In the genomic region with DNA sequence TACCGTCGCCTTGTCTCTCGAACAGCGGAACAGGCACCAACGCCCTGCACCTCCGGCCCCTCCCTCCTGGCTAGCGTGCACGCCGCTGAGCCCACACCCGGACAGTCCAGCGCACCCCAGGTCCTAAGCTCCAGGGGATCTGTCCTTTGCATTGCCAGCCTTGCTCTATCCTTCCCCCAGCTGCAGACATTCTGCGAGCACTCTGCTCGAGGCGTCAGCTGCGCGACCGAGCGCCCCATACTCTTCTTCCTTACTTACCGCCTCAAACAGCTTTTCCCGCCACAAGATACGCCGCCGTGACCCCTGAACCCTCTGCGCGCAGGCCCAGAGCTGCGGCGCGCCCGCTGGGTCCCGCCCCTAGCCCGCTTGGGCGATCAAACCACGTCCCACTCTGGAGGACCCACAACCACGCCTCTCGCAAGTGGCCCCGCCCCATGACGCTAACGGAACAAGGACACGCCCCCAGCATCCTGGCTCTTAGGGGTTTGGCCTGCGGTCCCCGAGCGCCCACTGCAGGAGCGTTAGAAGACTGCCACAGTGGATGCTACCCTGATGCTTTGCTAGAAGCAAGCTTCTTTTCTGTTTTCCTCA, we compare ENCODE assay signal across 8 mouse cellular contexts. TPM values are rescaled to one million over a fixed set of nuclear protein-coding genes. Genes with fewer than 3 reads are reported as not detected.
DNase-seq lines count a peak whose midpoint lies in the region; ATAC-seq and TF ChIP-seq lines count a peak whose summit lies in the region.

A gene (minus strand): TSS at position 353 of the 591 bp plus-strand sequence.

- H3K4me2 ChIP-seq in forebrain, embryonic 13.5 days, result peak within 1 kb of the TSS; percentile 93
- H3K4me2 ChIP-seq in liver, postnatal 0 days (ENCODE audit: low read depth, low read length), result peak within 1 kb of the TSS; percentile 97
- H3K4me2 ChIP-seq in neural tube, embryonic 14.5 days (ENCODE audit: low read depth, low read length), result peak within 1 kb of the TSS; percentile 86

- peak; percentile 100 for DNase-seq in heart, postnatal 10 days
- peak; percentile 99 for DNase-seq in large intestine, adult 2 months (ENCODE audit: low read depth, low spot score)
- DNase-seq in liver, postnatal 0 days, result peak; percentile 100
- peak; percentile 100 for DNase-seq in testis, postnatal 10 days (ENCODE audit: low spot score)

- no peak for TF ChIP-seq EP300 in ES-Bruce4 (IDR thresholded peaks at IDR 0.05; ENCODE audit: insufficient read depth, low read depth, low read length)
- peak; percentile 27 for TF ChIP-seq EP300 in liver, postnatal 0 days (IDR thresholded peaks at IDR 0.05; ENCODE audit: low read depth)

- H3K9ac ChIP-seq in ES-Bruce4 (ENCODE audit: low read depth, poor library complexity, severe bottlenecking), result peak within 1 kb of the TSS; percentile 42
- peak within 1 kb of the TSS; percentile 74 for H3K9ac ChIP-seq in forebrain, embryonic 13.5 days
- H3K9ac ChIP-seq in liver, postnatal 0 days (replicated peaks), result peak within 1 kb of the TSS; percentile 65
- peak within 1 kb of the TSS; percentile 41 for H3K9ac ChIP-seq in neural tube, embryonic 14.5 days (replicated peaks; ENCODE audit: low read depth, low read length)

- peaks cover 5% of the 10 kb centered on the region for H3K4me1 ChIP-seq in ES-Bruce4 (ENCODE audit: control insufficient read depth, insufficient read depth, low read length)
- H3K4me1 ChIP-seq in forebrain, embryonic 13.5 days, result peaks cover 25% of the 10 kb centered on the region
- H3K4me1 ChIP-seq in liver, postnatal 0 days (ENCODE audit: insufficient read depth), result peaks cover 16% of the 10 kb centered on the region
- H3K4me1 ChIP-seq in neural tube, embryonic 14.5 days (ENCODE audit: control insufficient read depth, insufficient read depth, low read length), result peaks cover 16% of the 10 kb centered on the region

- peak; percentile 64 for TF ChIP-seq POLR2A in ES-Bruce4 (IDR thresholded peaks at IDR 0.05; ENCODE audit: insufficient read depth, low read length)

- no peaks in the 10 kb centered on the region for H3K27me3 ChIP-seq in ES-Bruce4 (ENCODE audit: control insufficient read depth, insufficient read depth, low read length, poor library complexity, severe bottlenecking)
- no peaks in the 10 kb centered on the region for H3K27me3 ChIP-seq in forebrain, embryonic 13.5 days
- H3K27me3 ChIP-seq in liver, postnatal 0 days (ENCODE audit: insufficient read depth, low read length), result no peaks in the 10 kb centered on the region
- no peaks in the 10 kb centered on the region for H3K27me3 ChIP-seq in neural tube, embryonic 14.5 days (ENCODE audit: control insufficient read depth, insufficient read depth, low read length)

- H3K36me3 ChIP-seq in ES-Bruce4 (ENCODE audit: control insufficient read depth, insufficient read depth, low read length, poor library complexity, severe bottlenecking), result peaks cover 12% of the 10 kb centered on the region
- peaks cover 36% of the 10 kb centered on the region for H3K36me3 ChIP-seq in forebrain, embryonic 13.5 days (ENCODE audit: poor library complexity, severe bottlenecking)
- peaks cover 32% of the 10 kb centered on the region for H3K36me3 ChIP-seq in liver, postnatal 0 days (replicated peaks; ENCODE audit: insufficient read depth, low read length)
- H3K36me3 ChIP-seq in neural tube, embryonic 14.5 days (ENCODE audit: control insufficient read depth, insufficient read depth, low read length), result peaks cover 11% of the 10 kb centered on the region; the same call in 1 of the 2 replicates

- intact Hi-C loops in heart, postnatal 10 days (cut with DNase I), result loop anchor here (1.0 to 5.0 kb wide), 3 partner anchors 27 to 301 kb away; a partner anchor contains a TSS

- H3K4me3 ChIP-seq in ES-Bruce4 (ENCODE audit: low read depth, low read length), result peak within 1 kb of the TSS; percentile 76
- H3K4me3 ChIP-seq in forebrain, embryonic 13.5 days, result peak within 1 kb of the TSS; percentile 67
- peak within 1 kb of the TSS; percentile 62 for H3K4me3 ChIP-seq in liver, postnatal 0 days (ENCODE audit: low read depth, low read length)
- H3K4me3 ChIP-seq in neural tube, embryonic 14.5 days (ENCODE audit: low read depth, low read length), result peak within 1 kb of the TSS; percentile 49

- H3K9me3 ChIP-seq in ES-Bruce4 (replicated peaks; ENCODE audit: control insufficient read depth, insufficient read depth, low read length, poor library complexity, severe bottlenecking), result no peaks in the 10 kb centered on the region
- no peaks in the 10 kb centered on the region for H3K9me3 ChIP-seq in forebrain, embryonic 13.5 days (replicated peaks)
- no peaks in the 10 kb centered on the region for H3K9me3 ChIP-seq in liver, postnatal 0 days (ENCODE audit: low read length)
- no peaks in the 10 kb centered on the region for H3K9me3 ChIP-seq in neural tube, embryonic 14.5 days (ENCODE audit: control insufficient read depth, low read length)

- peak; percentile 77 for TF ChIP-seq CTCF in ES-Bruce4 (IDR thresholded peaks at IDR 0.05; ENCODE audit: low read depth, low read length)
- peak; percentile 99 for TF ChIP-seq CTCF in liver, postnatal 0 days (IDR thresholded peaks at IDR 0.05; ENCODE audit: low read depth)

- WGBS in forebrain, embryonic 13.5 days, result under 1% methylated on average over 43 of the region's 43 CpGs
- WGBS in large intestine, adult 2 months, result under 1% methylated on average over 43 of the region's 43 CpGs
- under 1% methylated on average over 40 of the region's 43 CpGs for WGBS in liver, postnatal 0 days (ENCODE audit: insufficient replicate concordance)
- WGBS in neural tube, embryonic 14.5 days, result under 1% methylated on average over 43 of the region's 43 CpGs

- H3K27ac ChIP-seq in ES-Bruce4 (ENCODE audit: insufficient read depth, low read length), result peak within 1 kb of the TSS; percentile 23; the same call in 1 of the 2 replicates
- peak within 1 kb of the TSS; percentile 76 for H3K27ac ChIP-seq in forebrain, embryonic 13.5 days
- peak within 1 kb of the TSS; percentile 77 for H3K27ac ChIP-seq in liver, postnatal 0 days (ENCODE audit: low read depth)
- 0 out of 2 replicates have a peak within 1 kb of the TSS, but pooled peaks have one; percentile 2 for H3K27ac ChIP-seq in neural tube, embryonic 14.5 days (ENCODE audit: low read depth, low read length)

- ATAC-seq in cerebellum, adult (ENCODE audit: insufficient number of reproducible peaks, low FRiP score, low TSS enrichment), result peak; percentile 89
- ATAC-seq in forebrain, embryonic 13.5 days, result peak; percentile 94
- ATAC-seq in liver, postnatal 0 days, result peak; percentile 93
- peak; percentile 90 for ATAC-seq in neural tube, embryonic 14.5 days (ENCODE audit: low read depth)

RNA-seq across cellular contexts. Expression of the gene that starts here (rescaled TPM):
- 81.9 and 86.6 TPM in 2 replicates for polyA plus RNA-seq in ES-Bruce4 (2011; ENCODE audit: insufficient read depth, insufficient read length, low read depth, missing spikeins)
- 77.8 and 89.7 TPM in 2 replicates for polyA plus RNA-seq in forebrain, embryonic 13.5 days (2015; fragmentation: Nextera tagmentation; extraction: Ambion mirVana)
- 10 to 100 TPM; 18.7 to 24.5 TPM for total RNA-seq in heart, postnatal 10 days (2021)
- 45.2 and 47.0 TPM in 2 replicates for polyA plus RNA-seq in large intestine, adult 2 months (2012; rRNA removed)
- polyA plus RNA-seq in liver, postnatal 0 days (2015; fragmentation: Nextera tagmentation; extraction: Ambion mirVana), result 18.9 and 25.1 TPM in 2 replicates
- polyA plus RNA-seq in neural tube, embryonic 14.5 days (2014; fragmentation: Nextera tagmentation; extraction: Ambion mirVana), result 9.4 and 12.5 TPM in 2 replicates

Comparison
In these comparisons a context has a peak if more than half of its experiments do, and no peak if none do; other contexts are left out.
1. Peak in every context shown above with its lines: DNase-seq, ATAC-seq, H3K4me3 ChIP-seq and H3K27ac ChIP-seq.
2. H3K27ac ChIP-seq: peak in every context shown above with its lines; median percentile 77 in liver, postnatal 0 days; 76 in forebrain, embryonic 13.5 days; 23 in ES-Bruce4; 2 in neural tube, embryonic 14.5 days.